Mouse (Mus musculus) heart, adult 2 months (tissue): Measurements from ENCODE around the gene Ppil6.

Experiments
- CTCF ChIP-seq: fragments of 200-600 bp; IDR thresholded peaks from 2 replicates; pipeline ENCODE4 v1.8.1; 2022; ENCODE audit warnings: antibody characterized with exemption, mild to moderate bottlenecking, moderate library complexity
- EP300 ChIP-seq: fragments of 200-500 bp; IDR thresholded peaks from 2 replicates; pipeline ENCODE4 v1.6.1; 2011; ENCODE audit warnings: low read depth, low read length, control low read depth; ENCODE audit not compliant: insufficient read depth
- POLR2A ChIP-seq: fragments of 200-500 bp; IDR thresholded peaks from 2 replicates; pipeline ENCODE4 v1.6.1; 2011; ENCODE audit warnings: mild to moderate bottlenecking, low read depth, low read length, control low read depth; ENCODE audit not compliant: insufficient read depth

- TF ChIP-seq CTCF (no peak), EP300 (no peak), POLR2A (no peak)
Measured at GRCm38 (mm10) chr10:41561701-41562395, 71.6 kb downstream of the Ppil6 start.
